ENCODE assay signal across 10 mouse cellular contexts in genomic region chr2:163675662-163676061, GRCm38 (mm10). TPM values are rescaled to one million over a fixed set of nuclear protein-coding genes. Genes with fewer than 3 reads are reported as not detected.
DNase-seq lines count a peak whose midpoint lies in the region; ATAC-seq and TF ChIP-seq lines count a peak whose summit lies in the region.
"Had no signal": no experiment of that assay in that cellular context is flagged by ENCODE, and none has a peak within 500 bp of the region (broad histone marks: within the 10 kb centered on the region; RNA-seq: fewer than 3 reads in every experiment).

No protein-coding gene starts in this region.

- H3K4me1 ChIP-seq in hindbrain, embryonic 13.5 days (replicated peaks): peaks cover 25% of the 10 kb centered on the region
- H3K4me1 ChIP-seq in hindbrain, embryonic 11.5 days (replicated peaks; ENCODE audit: control insufficient read depth, insufficient read depth, low read length): no peaks in the 10 kb centered on the region
- H3K4me1 ChIP-seq in lung, postnatal 0 days (ENCODE audit: insufficient read depth, low read depth, low read length): peaks cover 11% of the 10 kb centered on the region
- H3K4me1 ChIP-seq in heart, embryonic 14.5 days (ENCODE audit: control insufficient read depth in 2 of 2, insufficient read depth in 2 of 2, low read length in 2 of 2): peaks cover 31 to 57% of the 10 kb centered on the region in 2 experiments
- H3K4me1 ChIP-seq in forebrain, postnatal 0 days (ENCODE audit: insufficient read depth): 0 out of 2 replicates have a peak, but pooled peaks cover 6% of the 10 kb centered on the region

- ATAC-seq in hindbrain, embryonic 13.5 days (ENCODE audit: low FRiP score): no peak
- ATAC-seq in hindbrain, embryonic 11.5 days (ENCODE audit: low FRiP score): no peak
- ATAC-seq in lung, postnatal 0 days: no peak
- no peak for ATAC-seq in heart, embryonic 14.5 days (ENCODE audit: insufficient number of reproducible peaks, insufficient read depth, low FRiP score, low read depth)
- no peak for ATAC-seq in forebrain, postnatal 0 days

- no peak overlapping the region for H3ac ChIP-seq in myocyte (ENCODE audit: control insufficient read depth, insufficient read length)

- no peak overlapping the region for H3K4me2 ChIP-seq in hindbrain, embryonic 13.5 days
- no peak overlapping the region for H3K4me2 ChIP-seq in hindbrain, embryonic 11.5 days (replicated peaks; ENCODE audit: low read depth, low read length)
- no peak overlapping the region for H3K4me2 ChIP-seq in lung, postnatal 0 days (replicated peaks; ENCODE audit: low read depth, low read length)
- H3K4me2 ChIP-seq in heart, embryonic 14.5 days (ENCODE audit: low read length): peak overlapping the region; percentile 19
- peak overlapping the region; percentile 93 for H3K4me2 ChIP-seq in myocyte (ENCODE audit: low read depth)
- no peak overlapping the region for H3K4me2 ChIP-seq in forebrain, postnatal 0 days (ENCODE audit: low read depth)
- H3K4me2 ChIP-seq: neural tube, embryonic 15.5 days had no signal

- H3K9me3 ChIP-seq in hindbrain, embryonic 13.5 days: no peaks in the 10 kb centered on the region
- no peaks in the 10 kb centered on the region for H3K9me3 ChIP-seq in hindbrain, embryonic 11.5 days (ENCODE audit: control insufficient read depth, low read length)
- H3K9me3 ChIP-seq in lung, postnatal 0 days (ENCODE audit: low read length): no peaks in the 10 kb centered on the region
- H3K9me3 ChIP-seq in heart, embryonic 14.5 days (ENCODE audit: control insufficient read depth, low read length): no peaks in the 10 kb centered on the region
- no peaks in the 10 kb centered on the region for H3K9me3 ChIP-seq in forebrain, postnatal 0 days (ENCODE audit: low read length)
- H3K9me3 ChIP-seq: neural tube, embryonic 15.5 days had no signal

- no peak for TF ChIP-seq EP300 in lung, postnatal 0 days (IDR thresholded peaks at IDR 0.05)

- no peak overlapping the region for H3K9ac ChIP-seq in hindbrain, embryonic 13.5 days
- no peak overlapping the region for H3K9ac ChIP-seq in hindbrain, embryonic 11.5 days (ENCODE audit: low read depth, low read length)
- no peak overlapping the region for H3K9ac ChIP-seq in lung, postnatal 0 days (replicated peaks; ENCODE audit: low read depth)
- H3K9ac ChIP-seq in heart, embryonic 14.5 days (ENCODE audit: low read length): peak overlapping the region; percentile 36
- H3K9ac ChIP-seq in forebrain, postnatal 0 days: no peak overlapping the region
- H3K9ac ChIP-seq: neural tube, embryonic 15.5 days had no signal

- DNase-seq in hindbrain, embryonic 11.5 days (ENCODE audit: low spot score): no peak
- no peak for DNase-seq in lung, postnatal 0 days (ENCODE audit: low spot score)
- no peak for DNase-seq in lung, postnatal 36 days
- DNase-seq in urinary bladder, postnatal 36 days (ENCODE audit: low spot score in 2 of 2): no peak
- DNase-seq in forebrain, postnatal 0 days: no peak

- no peak for TF ChIP-seq POLR2A in myocyte (IDR thresholded peaks at IDR 0.05; ENCODE audit: insufficient read length, low read depth)

- H3K79me2 ChIP-seq in myocyte (ENCODE audit: control insufficient read depth, insufficient read depth): peaks cover 78% of the 10 kb centered on the region

- no peak for TF ChIP-seq CTCF in lung, postnatal 0 days (IDR thresholded peaks at IDR 0.05)
- no peak for TF ChIP-seq CTCF in forebrain, postnatal 0 days (IDR thresholded peaks at IDR 0.05; ENCODE audit: low read depth)

- no peak overlapping the region for H3K4me3 ChIP-seq in hindbrain, embryonic 13.5 days
- H3K4me3 ChIP-seq in hindbrain, embryonic 11.5 days (ENCODE audit: low read depth, low read length): no peak overlapping the region
- no peak overlapping the region for H3K4me3 ChIP-seq in lung, postnatal 0 days (ENCODE audit: low read depth, low read length)
- H3K4me3 ChIP-seq in heart, embryonic 14.5 days (ENCODE audit: control insufficient read depth in 1 of 2, insufficient read depth in 1 of 2, low read depth in 1 of 2, low read length in 2 of 2): no peak overlapping the region
- no peak overlapping the region for H3K4me3 ChIP-seq in myocyte
- no peak overlapping the region for H3K4me3 ChIP-seq in forebrain, postnatal 0 days (ENCODE audit: low read depth, low read length)
- H3K4me3 ChIP-seq: erythroblast, embryonic 14.5 days; neural tube, embryonic 15.5 days had no signal

- no peaks in the 10 kb centered on the region for H3K36me3 ChIP-seq in hindbrain, embryonic 13.5 days
- H3K36me3 ChIP-seq in hindbrain, embryonic 11.5 days (ENCODE audit: control insufficient read depth, insufficient read depth, low read length): no peaks in the 10 kb centered on the region
- no peaks in the 10 kb centered on the region for H3K36me3 ChIP-seq in lung, postnatal 0 days (ENCODE audit: insufficient read depth, low read length)
- no peaks in the 10 kb centered on the region for H3K36me3 ChIP-seq in heart, embryonic 14.5 days (ENCODE audit: control insufficient read depth, insufficient read depth, low read length)
- no peaks in the 10 kb centered on the region for H3K36me3 ChIP-seq in myocyte (ENCODE audit: control insufficient read depth, insufficient read depth)
- H3K36me3 ChIP-seq in forebrain, postnatal 0 days (ENCODE audit: insufficient read depth): no peaks in the 10 kb centered on the region
- H3K36me3 ChIP-seq: neural tube, embryonic 15.5 days had no signal

- peak overlapping the region; percentile 40; the same call in 1 of the 2 replicates for H3K27ac ChIP-seq in hindbrain, embryonic 13.5 days
- H3K27ac ChIP-seq in hindbrain, embryonic 11.5 days (ENCODE audit: low read depth, low read length): no peak overlapping the region
- H3K27ac ChIP-seq in lung, postnatal 0 days (ENCODE audit: low read length): peak overlapping the region; percentile 16; the same call in 1 of the 2 replicates
- peak overlapping the region; percentile 83 to 93 for H3K27ac ChIP-seq in heart, embryonic 14.5 days (replicated peaks in 1 of 2; ENCODE audit: control insufficient read depth in 1 of 2, insufficient read depth in 1 of 2, low read depth in 2 of 2, low read length in 2 of 2)
- H3K27ac ChIP-seq in forebrain, postnatal 0 days (ENCODE audit: low read depth, low read length): no peak overlapping the region

- 79% methylated on average over 6 of the region's 6 CpGs for WGBS in hindbrain, embryonic 13.5 days
- 89% methylated on average over 6 of the region's 6 CpGs for WGBS in hindbrain, embryonic 11.5 days
- WGBS in lung, postnatal 0 days: 52% methylated on average over 6 of the region's 6 CpGs
- WGBS in heart, embryonic 14.5 days: 27% methylated on average over 6 of the region's 6 CpGs
- 72% methylated on average over 6 of the region's 6 CpGs for WGBS in forebrain, postnatal 0 days

- no peaks in the 10 kb centered on the region for H3K27me3 ChIP-seq in hindbrain, embryonic 13.5 days
- no peaks in the 10 kb centered on the region for H3K27me3 ChIP-seq in hindbrain, embryonic 11.5 days (ENCODE audit: control insufficient read depth, insufficient read depth, low read length)
- no peaks in the 10 kb centered on the region for H3K27me3 ChIP-seq in lung, postnatal 0 days (replicated peaks; ENCODE audit: insufficient read depth, low read length)
- no peaks in the 10 kb centered on the region for H3K27me3 ChIP-seq in heart, embryonic 14.5 days (ENCODE audit: control insufficient read depth, insufficient read depth, low read length)
- no peaks in the 10 kb centered on the region for H3K27me3 ChIP-seq in myocyte (ENCODE audit: control insufficient read depth, insufficient read depth, insufficient read length)
- H3K27me3 ChIP-seq in forebrain, postnatal 0 days (ENCODE audit: insufficient read depth, low read length): no peaks in the 10 kb centered on the region
- H3K27me3 ChIP-seq: neural tube, embryonic 15.5 days had no signal

TF ChIP-seq in myocyte, 11 proteins besides CTCF, POLR2A, EP300 and RAD21:
- TF ChIP-seq POLR2AphosphoS2 (IDR thresholded peaks at IDR 0.05; ENCODE audit: insufficient read length, low read depth): no peak
- no peak for TF ChIP-seq MAX (IDR thresholded peaks at IDR 0.05; ENCODE audit: low read depth)
- TF ChIP-seq MYOD1 (IDR thresholded peaks at IDR 0.05; ENCODE audit: control insufficient read depth in 1 of 3, insufficient read length in 2 of 3, low read depth in 2 of 3): no peak
- TF ChIP-seq E2F4 (IDR thresholded peaks at IDR 0.05; ENCODE audit: insufficient read depth): no peak
- no peak for TF ChIP-seq REST (IDR thresholded peaks at IDR 0.05; ENCODE audit: insufficient read depth, insufficient read length)
- no peak for TF ChIP-seq USF1 (IDR thresholded peaks at IDR 0.05; ENCODE audit: low read depth)
- no peak for TF ChIP-seq SRF (IDR thresholded peaks at IDR 0.05; ENCODE audit: control insufficient read depth, insufficient read length, low read depth)
- no peak for TF ChIP-seq TCF12 (IDR thresholded peaks at IDR 0.05; ENCODE audit: insufficient read depth, poor library complexity, severe bottlenecking)
- TF ChIP-seq CEBPB (IDR thresholded peaks at IDR 0.05; ENCODE audit: insufficient read depth, poor library complexity, severe bottlenecking): no peak
- TF ChIP-seq MYOG (IDR thresholded peaks at IDR 0.05; ENCODE audit: control insufficient read depth in 1 of 3, insufficient read depth in 1 of 3, insufficient read length in 2 of 3, low read depth in 2 of 3): no peak
- TF ChIP-seq TCF3 (IDR thresholded peaks at IDR 0.05; ENCODE audit: insufficient read length, low read depth): no peak

RNA-seq across cellular contexts. Expression of gene Pkig, which starts 17.5 kb away (rescaled TPM):
- 110 and 119 TPM in 2 replicates for polyA plus RNA-seq in hindbrain, embryonic 13.5 days (2015; fragmentation: Nextera tagmentation; extraction: Ambion mirVana)
- polyA plus RNA-seq in hindbrain, embryonic 11.5 days (2014; fragmentation: Nextera tagmentation; extraction: Ambion mirVana): 136 and 138 TPM in 2 replicates
- polyA plus RNA-seq in lung, postnatal 0 days (2015; fragmentation: Nextera tagmentation; extraction: Ambion mirVana): 95.2 and 106 TPM in 2 replicates
- 324 and 359 TPM in 2 replicates for polyA plus RNA-seq in heart, embryonic 14.5 days (2014; fragmentation: Nextera tagmentation; extraction: Ambion mirVana)
- 799 TPM for polyA plus RNA-seq in myocyte (2012; fragmentation: generic; extraction: Trizol)
- total RNA-seq in forebrain, postnatal 0 days (2014; rRNA removed): 114 and 138 TPM in 2 replicates
- 211 and 214 TPM in 2 replicates for polyA plus RNA-seq in forebrain, postnatal 0 days (2015; fragmentation: Nextera tagmentation; extraction: Ambion mirVana)

RNA-seq across cellular contexts. Expression of gene Serinc3, which starts 30.7 kb away (rescaled TPM):
- 37.5 and 38.7 TPM in 2 replicates for polyA plus RNA-seq in hindbrain, embryonic 13.5 days (2015; fragmentation: Nextera tagmentation; extraction: Ambion mirVana)
- 35.7 and 38.4 TPM in 2 replicates for polyA plus RNA-seq in hindbrain, embryonic 11.5 days (2014; fragmentation: Nextera tagmentation; extraction: Ambion mirVana)
- 96.7 and 106 TPM in 2 replicates for polyA plus RNA-seq in lung, postnatal 0 days (2015; fragmentation: Nextera tagmentation; extraction: Ambion mirVana)
- polyA plus RNA-seq in heart, embryonic 14.5 days (2014; fragmentation: Nextera tagmentation; extraction: Ambion mirVana): 76.5 and 79.0 TPM in 2 replicates
- 88.9 TPM for polyA plus RNA-seq in myocyte (2012; fragmentation: generic; extraction: Trizol)
- 81.9 and 98.2 TPM in 2 replicates for total RNA-seq in forebrain, postnatal 0 days (2014; rRNA removed)
- polyA plus RNA-seq in forebrain, postnatal 0 days (2015; fragmentation: Nextera tagmentation; extraction: Ambion mirVana): 26.4 and 31.7 TPM in 2 replicates

Comparison
In these comparisons a context has a peak if more than half of its experiments do, and no peak if none do; other contexts are left out.
1. H3K27ac ChIP-seq: peak in hindbrain, embryonic 13.5 days (single experiment), lung, postnatal 0 days (single experiment) and heart, embryonic 14.5 days (2 of 2); none in hindbrain, embryonic 11.5 days (single experiment) and forebrain, postnatal 0 days (single experiment).
2. H3K4me2 ChIP-seq: peak in heart, embryonic 14.5 days (single experiment) and myocyte (single experiment); none in hindbrain, embryonic 13.5 days (single experiment), hindbrain, embryonic 11.5 days (single experiment), lung, postnatal 0 days (single experiment) and forebrain, postnatal 0 days (single experiment).